Mouse (Mus musculus) megakaryocyte, embryonic 14.5 days (primary cell): ENCODE data around the gene Sdf2.

Source experiments
- FLI1 ChIP-seq: IDR thresholded peaks from 2 replicates; pipeline ENCODE4 v1.6.1; 2012; ENCODE audit warnings: low read length, inconsistent platforms, mixed read lengths
- GATA1 ChIP-seq: IDR thresholded peaks from 3 replicates; pipeline ENCODE4 v1.6.1; 2012; ENCODE audit warnings: mixed read lengths, low read length, inconsistent platforms, borderline replicate concordance

- TF ChIP-seq FLI1 (no peak), GATA1 (no peak)
Measured at GRCm38 (mm10) chr11:78247727-78248140, 2.2 kb downstream of the Sdf2 start.
